Mouse (Mus musculus) right cerebral cortex, postnatal 36 days (tissue): Measurements from ENCODE around the gene Dlx1.

Experiments
- DNase-seq, 2 experiments: peaks; one replicate each; pipeline ENCODE4 v3.0.0; 2022; ENCODE audit warnings: low spot score in 2 of 2, mixed read lengths in 1 of 2

Gene Dlx1

GRCm38 (mm10) chr2:71527323-71528013 is 445 bp upstream of the Dlx1 start:
- no peak for DNase-seq

GRCm38 (mm10) chr2:71528714-71529510 is 999 bp downstream of the Dlx1 start:
- no peak for DNase-seq

GRCm38 (mm10) chr2:71529511-71530351 is 1.8 kb downstream of the Dlx1 start:
- DNase-seq = peak in 1 of 2 experiments; percentile 54

GRCm38 (mm10) chr2:71530391-71531123 is 2.6 kb downstream of the Dlx1 start:
- DNase-seq = no peak

GRCm38 (mm10) chr2:71531124-71531590 is 3.2 kb downstream of the Dlx1 start:
- DNase-seq = no peak

- DNase-seq = no peak
These were observed 4.4 kb downstream of the Dlx1 start for GRCm38 (mm10) chr2:71531990-71532970.

GRCm38 (mm10) chr2:71533094-71533493 is 5.2 kb downstream of the Dlx1 start:
- DNase-seq = no peak

GRCm38 (mm10) chr2:71534242-71535052 is 6.5 kb downstream of the Dlx1 start:
- DNase-seq = no peak

- DNase-seq = no peak
These were observed 12.9 kb downstream of the Dlx1 start for GRCm38 (mm10) chr2:71540611-71541417.

- DNase-seq = no peak
These were observed 13.7 kb downstream of the Dlx1 start for GRCm38 (mm10) chr2:71541418-71542226.

GRCm38 (mm10) chr2:71542227-71542815 is 14.4 kb downstream of the Dlx1 start:
- DNase-seq = no peak

GRCm38 (mm10) chr2:71542816-71543301 is 14.9 kb downstream of the Dlx1 start:
- DNase-seq = no peak

GRCm38 (mm10) chr2:71543531-71543930 is 15.6 kb downstream of the Dlx1 start:
- no peak for DNase-seq

- DNase-seq = no peak
These were observed 16.0 kb downstream of the Dlx1 start for GRCm38 (mm10) chr2:71543948-71544347.

- DNase-seq = no peak
These were observed 16.7 kb downstream of the Dlx1 start for GRCm38 (mm10) chr2:71544391-71545285.

GRCm38 (mm10) chr2:71545401-71545881 is 17.5 kb downstream of the Dlx1 start:
- DNase-seq = no peak
